14 mouse cellular contexts compared by ENCODE assay signal in genomic region chr17:50879910-50880309, GRCm38 (mm10).
"Had no signal": no experiment of that assay in that cellular context is flagged by ENCODE, and none has a peak within 500 bp of the region (broad histone marks: within the 10 kb centered on the region; RNA-seq: fewer than 3 reads in every experiment).

No protein-coding gene starts in this region.

- H3K27me3 ChIP-seq: liver, embryonic 12.5 days; megakaryocyte, embryonic 14.5 days; midbrain, embryonic 15.5 days; neural tube, embryonic 13.5 days had no signal

- H3K4me2 ChIP-seq: liver, embryonic 12.5 days; lung, embryonic 14.5 days; midbrain, embryonic 11.5 days; midbrain, embryonic 15.5 days; neural tube, embryonic 13.5 days had no signal

- H3K4me3 ChIP-seq: limb, embryonic 10.5 days; liver, embryonic 12.5 days; megakaryocyte, embryonic 14.5 days; midbrain, embryonic 15.5 days; neural tube, embryonic 13.5 days had no signal

- H3K4me1 ChIP-seq: limb, embryonic 10.5 days; liver, embryonic 12.5 days; megakaryocyte, embryonic 14.5 days; midbrain, embryonic 15.5 days; neural tube, embryonic 13.5 days had no signal

- H3K9ac ChIP-seq: liver, embryonic 12.5 days; lung, embryonic 14.5 days; midbrain, embryonic 15.5 days; neural tube, embryonic 13.5 days had no signal

- H3K36me3 ChIP-seq: limb, embryonic 10.5 days; liver, embryonic 12.5 days; midbrain, embryonic 15.5 days; neural tube, embryonic 13.5 days had no signal

- DNase-seq: kidney, adult 8-10 months; kidney, postnatal 25 days; lung, embryonic 14.5 days; lung, postnatal 10 days; lung, postnatal 4 days; right cerebral cortex, adult 18-20 months; thymus, adult 18-20 months; thymus, postnatal 14 days had no signal

- H3K27ac ChIP-seq: limb, embryonic 10.5 days; liver, embryonic 12.5 days; midbrain, embryonic 15.5 days; neural tube, embryonic 13.5 days had no signal

- H3K9me3 ChIP-seq: limb, embryonic 10.5 days; liver, embryonic 12.5 days; megakaryocyte, embryonic 14.5 days; midbrain, embryonic 15.5 days; neural tube, embryonic 13.5 days had no signal

- ATAC-seq: liver, embryonic 12.5 days; midbrain, embryonic 15.5 days had no signal
